8 mouse cellular contexts compared by ENCODE assay signal in the genomic region with DNA sequence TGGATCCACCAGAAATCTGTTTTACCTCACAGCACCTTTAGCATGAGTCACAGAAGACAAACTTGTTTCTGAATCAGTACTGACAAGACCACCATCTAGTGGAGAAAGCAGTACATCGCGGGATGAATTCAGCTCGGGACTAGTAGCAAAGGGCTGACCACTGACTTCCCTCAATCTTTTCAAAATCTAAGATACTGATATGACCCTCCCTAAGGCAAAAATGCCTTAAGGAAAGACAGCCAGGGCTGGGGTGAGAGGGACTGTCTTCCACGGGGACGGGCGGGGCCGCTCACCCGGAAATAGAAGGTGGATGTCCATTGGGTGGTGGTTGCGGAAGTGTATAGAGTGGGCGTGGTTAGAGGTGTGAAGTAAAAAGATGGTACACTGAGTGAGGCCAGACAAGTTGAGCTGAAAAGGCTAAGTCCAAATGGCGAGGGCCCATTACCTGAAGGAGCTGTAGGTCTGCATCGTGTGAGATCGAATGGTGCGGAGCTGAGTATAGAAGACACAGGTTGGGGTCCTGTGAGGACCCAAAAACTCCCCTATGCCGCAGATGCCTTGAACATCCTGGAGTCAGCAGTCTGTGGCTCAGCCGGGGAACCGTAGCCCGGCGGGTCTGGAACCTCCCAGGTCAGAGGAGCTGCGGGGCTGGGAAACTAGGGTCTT. TPM values are rescaled to one million over a fixed set of nuclear protein-coding genes. Genes with fewer than 3 reads are reported as not detected.
DNase-seq lines count a peak whose midpoint lies in the region; ATAC-seq and TF ChIP-seq lines count a peak whose summit lies in the region.

A gene (plus strand): TSS at position 358 of the 666 bp plus-strand sequence.

- peak within 1 kb of the TSS; percentile 36 for H3K9ac ChIP-seq in lung, embryonic 14.5 days

- no peaks in the 10 kb centered on the region for H3K27me3 ChIP-seq in lung, embryonic 14.5 days (ENCODE audit: insufficient read depth, low read length)

- peak within 1 kb of the TSS; percentile 77 for H3K4me2 ChIP-seq in lung, embryonic 14.5 days

- H3K36me3 ChIP-seq in lung, embryonic 14.5 days (ENCODE audit: insufficient read depth), result no peaks in the 10 kb centered on the region

- peak within 1 kb of the TSS; percentile 71 for H3K4me3 ChIP-seq in layer of hippocampus, adult 2 months
- H3K4me3 ChIP-seq in lung, embryonic 14.5 days (ENCODE audit: low read depth, low read length), result peak within 1 kb of the TSS; percentile 44

- WGBS in lung, embryonic 14.5 days, result 7% methylated on average over 20 of the region's 20 CpGs

- DNase-seq in MN1 (ENCODE audit: low spot score), result peak; percentile 70
- DNase-seq in cerebellum, adult 8-10 months, result peak; percentile 30
- DNase-seq in forelimb bud, embryonic 11.5 days (ENCODE audit: low read depth, low spot score), result peak; percentile 63
- peak; percentile 62 for DNase-seq in heart, postnatal 4 days
- peak; percentile 20 to 29 for DNase-seq in layer of hippocampus, adult 2 months (ENCODE audit: low spot score in 2 of 2)
- peak; percentile 80 for DNase-seq in lung, embryonic 14.5 days
- DNase-seq in testis, postnatal 14 days (ENCODE audit: low spot score), result peak; percentile 73

- peak; percentile 100 for ATAC-seq in lung, embryonic 14.5 days (ENCODE audit: insufficient read depth)
- peak; percentile 99 for ATAC-seq in neutrophil, adult 5-6 weeks (ENCODE audit: extremely low read depth, insufficient number of reproducible peaks, low FRiP score, poor library complexity, severe bottlenecking)

- H3K9me3 ChIP-seq in lung, embryonic 14.5 days (ENCODE audit: low read depth, low read length), result no peaks in the 10 kb centered on the region

- H3K4me1 ChIP-seq in lung, embryonic 14.5 days (ENCODE audit: insufficient read depth), result no peaks in the 10 kb centered on the region

- H3K27ac ChIP-seq in layer of hippocampus, adult 2 months, result peak within 1 kb of the TSS; percentile 64; the same call in 1 of the 2 replicates
- H3K27ac ChIP-seq in lung, embryonic 14.5 days (ENCODE audit: low read depth), result no peak within 1 kb of the TSS

- TF ChIP-seq CTCF in layer of hippocampus, adult 2 months (conservative IDR thresholded peaks at IDR 0.05), result peak; percentile 76
- TF ChIP-seq CTCF in lung, embryonic 14.5 days (IDR thresholded peaks at IDR 0.05; ENCODE audit: low read depth), result peak; percentile 68

RNA-seq across cellular contexts. Expression of the gene that starts here (rescaled TPM):
- 1 to 10 TPM; 1.1 TPM for total RNA-seq in heart, postnatal 4 days (2021)
- 1 to 10 TPM; 1.3 to 1.7 TPM for total RNA-seq in layer of hippocampus, adult 2 months (2021)
- 2.5 and 3.3 TPM in 2 replicates for polyA plus RNA-seq in lung, embryonic 14.5 days (2014; fragmentation: Nextera tagmentation; extraction: Ambion mirVana)
- total RNA-seq in neutrophil, adult 5-6 weeks (2017), result 13.8 and 16.5 TPM in 2 replicates

Comparison
In these comparisons a context has a peak if more than half of its experiments do, and no peak if none do; other contexts are left out.
1. DNase-seq: peak in every context shown above with its lines; median percentile 80 in lung, embryonic 14.5 days; 73 in testis, postnatal 14 days; 70 in MN1; 63 in forelimb bud, embryonic 11.5 days; 62 in heart, postnatal 4 days; 30 in cerebellum, adult 8-10 months; 24 in layer of hippocampus, adult 2 months.